8 mouse cellular contexts compared by ENCODE assay signal in the genomic region with DNA sequence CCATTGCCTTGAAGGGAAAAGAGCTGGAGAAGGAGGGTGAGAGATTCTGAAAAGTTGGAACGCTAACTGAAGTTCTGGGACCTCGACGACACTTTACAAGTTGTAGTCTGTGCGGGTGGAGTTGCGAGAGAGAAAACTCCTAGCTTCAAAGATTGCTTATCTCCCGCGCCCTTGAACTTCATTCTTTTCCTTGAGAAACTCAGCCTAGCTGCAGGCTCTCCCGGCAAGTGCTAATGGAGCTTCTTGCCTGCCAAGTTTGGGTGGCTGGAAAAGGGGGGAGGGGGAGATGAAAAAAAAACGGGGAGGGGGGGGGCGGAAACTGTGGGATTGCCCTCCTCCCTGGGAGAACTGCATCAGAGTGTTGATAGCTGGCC. TPM values are rescaled to one million over a fixed set of nuclear protein-coding genes. Genes with fewer than 3 reads are reported as not detected.
DNase-seq lines count a peak whose midpoint lies in the region; ATAC-seq and TF ChIP-seq lines count a peak whose summit lies in the region.

No protein-coding gene starts in this region.

- DNase-seq in layer of hippocampus, adult 2 months (ENCODE audit: low spot score in 2 of 2), result no peak
- no peak for DNase-seq in layer of hippocampus, adult 9-11 months
- DNase-seq in embryonic facial prominence, embryonic 14.5 days (ENCODE audit: low spot score), result peak; percentile 59
- no peak for DNase-seq in left cerebral cortex, adult 18-20 months (ENCODE audit: low spot score in 2 of 2)
- DNase-seq in layer of hippocampus, adult 8-10 months (ENCODE audit: low spot score in 2 of 2), result no peak

- H3K27me3 ChIP-seq in embryonic facial prominence, embryonic 14.5 days (replicated peaks; ENCODE audit: control insufficient read depth, insufficient read depth, low read length), result no peaks in the 10 kb centered on the region
- no peaks in the 10 kb centered on the region for H3K27me3 ChIP-seq in intestine, embryonic 16.5 days (replicated peaks; ENCODE audit: control insufficient read depth, insufficient read depth, low read length)
- peaks cover 35% of the 10 kb centered on the region for H3K27me3 ChIP-seq in neural tube, embryonic 13.5 days

- peaks cover 3% of the 10 kb centered on the region; the same call in 1 of the 2 replicates for H3K36me3 ChIP-seq in embryonic facial prominence, embryonic 14.5 days (ENCODE audit: control insufficient read depth, insufficient read depth, low read length)
- H3K36me3 ChIP-seq in intestine, embryonic 16.5 days (ENCODE audit: control insufficient read depth, insufficient read depth, low read length), result no peaks in the 10 kb centered on the region
- H3K36me3 ChIP-seq in neural tube, embryonic 13.5 days, result no peaks in the 10 kb centered on the region

- H3K27ac ChIP-seq in layer of hippocampus, adult 2 months, result peak overlapping the region; percentile 90
- peak overlapping the region; percentile 66; the same call in 1 of the 2 replicates for H3K27ac ChIP-seq in embryonic facial prominence, embryonic 14.5 days (replicated peaks; ENCODE audit: low read depth, low read length)
- H3K27ac ChIP-seq in intestine, embryonic 16.5 days (ENCODE audit: low read length), result peak overlapping the region; percentile 11
- peak overlapping the region; percentile 46; the same call in 1 of the 2 replicates for H3K27ac ChIP-seq in neural tube, embryonic 13.5 days (replicated peaks)

- H3K9ac ChIP-seq in embryonic facial prominence, embryonic 14.5 days (ENCODE audit: low read depth, low read length), result peak overlapping the region; percentile 81
- H3K9ac ChIP-seq in intestine, embryonic 16.5 days (ENCODE audit: low read depth, low read length), result peak overlapping the region; percentile 83
- H3K9ac ChIP-seq in neural tube, embryonic 13.5 days, result peak overlapping the region; percentile 77

- H3K4me2 ChIP-seq in embryonic facial prominence, embryonic 14.5 days (ENCODE audit: low read depth, low read length), result peak overlapping the region; percentile 81
- peak overlapping the region; percentile 98 for H3K4me2 ChIP-seq in intestine, embryonic 16.5 days (ENCODE audit: low read depth, low read length)
- H3K4me2 ChIP-seq in neural tube, embryonic 13.5 days, result peak overlapping the region; percentile 85

- 4% methylated on average over 10 of the region's 10 CpGs for WGBS in embryonic facial prominence, embryonic 14.5 days
- WGBS in intestine, embryonic 16.5 days, result 0% methylated on average over 10 of the region's 10 CpGs
- WGBS in neural tube, embryonic 13.5 days, result 3% methylated on average over 10 of the region's 10 CpGs

- no peak for TF ChIP-seq CTCF in layer of hippocampus, adult 2 months (conservative IDR thresholded peaks at IDR 0.05)

- ATAC-seq in embryonic facial prominence, embryonic 14.5 days (ENCODE audit: low read depth), result no peak
- ATAC-seq in intestine, embryonic 16.5 days, result 0 out of 2 replicates have a peak, but pooled peaks have one; percentile 14
- no peak for ATAC-seq in neural tube, embryonic 13.5 days (ENCODE audit: low read depth)
- no peak for ATAC-seq in cerebellum, adult (ENCODE audit: insufficient number of reproducible peaks, low FRiP score, low TSS enrichment)

- peaks cover 11% of the 10 kb centered on the region for H3K4me1 ChIP-seq in embryonic facial prominence, embryonic 14.5 days (ENCODE audit: control insufficient read depth, insufficient read depth, low read length)
- peaks cover 16% of the 10 kb centered on the region for H3K4me1 ChIP-seq in intestine, embryonic 16.5 days (ENCODE audit: control insufficient read depth, insufficient read depth, low read length)
- peaks cover 42% of the 10 kb centered on the region for H3K4me1 ChIP-seq in neural tube, embryonic 13.5 days (replicated peaks)

- peak overlapping the region; percentile 73 for H3K4me3 ChIP-seq in layer of hippocampus, adult 2 months
- H3K4me3 ChIP-seq in embryonic facial prominence, embryonic 14.5 days (ENCODE audit: low read depth, low read length), result peak overlapping the region; percentile 62
- H3K4me3 ChIP-seq in intestine, embryonic 16.5 days (ENCODE audit: low read length), result peak overlapping the region; percentile 56
- H3K4me3 ChIP-seq in neural tube, embryonic 13.5 days, result peak overlapping the region; percentile 51

- H3K9me3 ChIP-seq in embryonic facial prominence, embryonic 14.5 days (ENCODE audit: control insufficient read depth, low read length), result no peaks in the 10 kb centered on the region
- H3K9me3 ChIP-seq in intestine, embryonic 16.5 days (ENCODE audit: control insufficient read depth, low read length), result no peaks in the 10 kb centered on the region
- no peaks in the 10 kb centered on the region for H3K9me3 ChIP-seq in neural tube, embryonic 13.5 days

RNA-seq across cellular contexts. Expression of gene Timp3, which starts 0.9 kb away (rescaled TPM):
- 10 to 100 TPM; 61.8 to 62.0 TPM for total RNA-seq in layer of hippocampus, adult 2 months (2021)
- polyA plus RNA-seq in embryonic facial prominence, embryonic 14.5 days (2014; fragmentation: Nextera tagmentation; extraction: Ambion mirVana), result 77.5 and 86.6 TPM in 2 replicates
- polyA plus RNA-seq in intestine, embryonic 16.5 days (2015; fragmentation: Nextera tagmentation; extraction: Ambion mirVana), result 43.4 and 43.7 TPM in 2 replicates
- 51.2 and 52.4 TPM in 2 replicates for polyA plus RNA-seq in neural tube, embryonic 13.5 days (2015; fragmentation: Nextera tagmentation; extraction: Ambion mirVana)
- total RNA-seq in left cerebral cortex, adult 18-20 months (2021), result 10 to 100 TPM; 58.8 to 67.6 TPM
- 10 to 100 TPM; 65.5 to 73.4 (median 69.4) TPM for total RNA-seq in layer of hippocampus, adult 8-10 months (2022)

Comparison
In these comparisons a context has a peak if more than half of its experiments do, and no peak if none do; other contexts are left out.
1. H3K27ac ChIP-seq: peak in every context shown above with its lines; median percentile 90 in layer of hippocampus, adult 2 months; 66 in embryonic facial prominence, embryonic 14.5 days; 46 in neural tube, embryonic 13.5 days; 11 in intestine, embryonic 16.5 days.